Mouse (Mus musculus) thymus, postnatal 25 days (tissue): ENCODE measurements around the gene Col25a1.
A peak's percentile ranks its signal among the peaks of the same experiment; 100 is the strongest.

Experiments used
- DNase-seq: peaks from one replicate; pipeline ENCODE4 v3.0.0; 2022

Gene Col25a1

GRCm38 (mm10) chr3:130494665-130495396 lies 363.5 kb downstream of the Col25a1 start:
- DNase-seq: peak; percentile 10

DNA sequence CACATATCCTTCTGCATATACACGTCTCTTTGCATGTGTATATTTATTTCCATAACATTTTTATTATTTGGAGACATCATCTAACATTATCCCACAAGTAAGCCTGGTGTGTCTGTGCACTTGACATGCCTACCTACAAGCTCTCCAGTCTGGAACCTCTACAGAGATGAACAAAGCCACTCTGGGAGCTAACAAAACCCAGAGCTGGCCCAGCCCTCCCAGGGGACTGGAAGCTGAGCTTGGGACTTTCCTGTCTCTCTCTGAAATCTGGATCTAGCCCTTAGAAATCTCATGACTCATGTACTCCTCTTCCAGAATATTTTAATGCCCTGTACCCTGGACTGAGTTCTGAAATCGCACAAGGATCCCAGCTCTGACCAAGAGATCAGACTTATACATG lies 365.7 kb downstream of the Col25a1 start:
- no peak for DNase-seq

- DNase-seq: no peak
Observed at GRCm38 (mm10) chr3:130501713-130502112, 370.4 kb downstream of the Col25a1 start.

- no peak for DNase-seq
Observed at GRCm38 (mm10) chr3:130508330-130508729, 377.0 kb downstream of the Col25a1 start.

DNA sequence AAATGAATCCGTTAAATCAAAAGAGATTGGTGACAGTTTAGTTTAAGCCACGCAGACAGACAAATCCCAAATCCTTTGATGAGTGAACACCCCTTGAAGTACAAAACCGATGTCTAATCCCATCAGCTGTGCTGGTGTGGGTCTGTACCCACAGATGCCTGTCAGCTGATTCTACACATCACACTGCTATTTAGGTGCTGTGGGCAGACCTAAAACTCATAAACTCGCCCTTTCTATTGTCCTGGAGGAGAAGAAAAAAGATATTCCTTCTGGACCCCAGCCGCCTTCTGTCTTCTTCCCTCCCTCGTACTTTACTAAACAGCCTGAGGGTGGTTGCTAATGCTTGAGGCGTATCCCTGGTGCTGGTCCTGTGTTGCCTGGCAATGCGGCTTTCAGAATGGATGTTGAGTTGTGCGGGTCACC lies 387.2 kb downstream of the Col25a1 start:
- no peak for DNase-seq

DNA sequence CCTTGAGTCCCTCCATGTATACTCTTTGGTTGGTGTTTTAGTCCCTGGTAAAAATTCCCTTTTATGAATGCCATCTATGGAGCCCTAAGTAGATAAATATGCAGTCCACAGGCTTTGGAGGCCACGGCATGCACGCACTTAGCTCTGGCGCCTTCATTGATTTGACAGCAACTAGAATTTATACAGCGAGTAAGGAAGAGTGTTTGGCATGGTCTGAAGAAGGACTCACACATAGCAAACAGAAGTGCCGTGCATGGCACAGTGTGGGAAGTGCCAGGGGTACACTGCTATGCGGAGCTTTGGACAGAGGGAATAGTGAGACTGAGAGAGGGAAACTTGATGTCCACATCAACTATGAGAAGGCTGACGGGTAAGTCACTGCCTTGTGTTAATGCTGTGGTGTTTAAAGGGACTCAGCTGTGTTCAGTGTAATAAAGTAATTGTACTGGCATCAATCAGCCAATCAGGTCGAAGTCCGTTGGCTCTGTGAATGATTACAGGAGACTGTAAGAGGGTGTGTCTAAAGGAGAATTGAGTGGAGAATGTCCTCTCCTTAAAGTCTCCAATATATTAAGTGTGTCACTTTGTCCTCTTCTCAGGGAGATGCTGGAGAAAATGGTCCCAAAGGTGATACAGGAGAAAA lies 390.7 kb downstream of the Col25a1 start:
- no peak for DNase-seq

DNA sequence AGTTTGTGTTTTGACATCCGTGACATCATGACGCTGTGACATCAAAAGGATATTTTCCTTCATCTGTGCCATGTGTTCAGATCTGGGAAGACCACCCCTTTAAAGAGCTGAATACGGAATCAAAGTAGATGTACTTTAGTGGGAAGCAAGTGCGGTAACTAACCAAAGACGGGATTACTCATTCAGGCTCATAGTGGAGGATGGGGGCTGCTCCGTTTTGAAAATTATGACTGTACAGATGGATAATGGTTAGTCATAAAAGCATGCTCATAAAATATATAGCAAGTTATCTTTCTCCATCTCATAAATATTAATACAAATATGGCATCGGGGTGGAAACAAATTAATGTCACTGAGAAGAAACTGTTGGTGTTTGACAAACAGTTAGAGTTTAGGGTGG lies 391.7 kb downstream of the Col25a1 start:
- no peak for DNase-seq

DNA sequence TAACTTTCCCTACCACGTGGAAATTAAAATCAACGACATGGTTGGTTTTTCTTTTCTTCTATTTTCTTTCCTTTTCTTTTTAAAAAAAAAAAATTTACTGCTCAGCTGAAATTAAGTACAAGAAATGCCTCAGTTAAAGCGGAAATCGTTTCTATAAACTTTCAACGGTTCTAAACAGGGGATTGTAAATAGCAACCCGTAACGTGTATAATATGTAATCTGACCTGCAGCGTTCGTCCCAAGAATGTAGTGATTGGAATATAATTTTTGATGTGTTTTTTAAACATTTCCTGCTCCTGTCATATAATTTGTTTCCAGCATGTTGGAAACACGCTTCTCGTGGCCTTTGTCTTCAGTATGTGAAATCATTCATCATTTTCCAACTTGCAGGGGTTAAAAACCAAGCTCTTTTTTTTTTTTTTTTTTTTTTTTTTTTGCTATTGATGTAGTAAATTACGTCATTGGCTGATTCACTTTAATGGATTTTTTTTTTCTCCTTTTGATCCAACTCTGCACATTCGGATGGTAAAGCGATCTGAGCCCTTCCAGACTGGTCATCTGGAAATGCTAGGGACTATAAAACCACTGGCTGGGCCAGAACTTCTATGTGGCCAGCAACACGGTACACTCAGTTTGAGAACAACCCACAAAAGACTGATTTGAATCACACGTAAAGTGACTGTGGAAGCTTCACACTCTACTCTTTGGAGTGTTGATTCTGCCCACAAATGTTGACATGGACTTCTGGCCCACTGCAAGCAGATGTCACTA lies 393.3 kb downstream of the Col25a1 start:
- DNase-seq: no peak

DNA sequence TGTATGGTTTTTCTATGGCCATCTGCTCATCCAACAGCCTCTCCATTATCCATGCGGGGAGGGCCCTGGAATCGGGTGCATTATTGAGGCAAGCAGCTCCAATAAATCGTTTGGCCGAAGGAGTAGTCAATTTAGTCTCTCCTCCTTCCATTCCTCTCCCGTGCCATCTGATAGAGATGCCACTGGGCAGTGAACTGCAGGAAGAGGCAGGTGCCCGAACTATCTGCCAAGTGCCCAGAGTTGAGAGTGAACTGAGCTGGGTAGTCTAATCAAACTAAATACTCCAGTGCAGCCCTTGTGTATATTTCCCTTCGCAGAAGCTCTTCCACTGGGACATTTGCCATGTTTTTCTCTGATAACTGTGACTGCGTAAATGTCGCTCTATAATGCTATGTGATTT lies 403.7 kb downstream of the Col25a1 start:
- DNase-seq: no peak

DNA sequence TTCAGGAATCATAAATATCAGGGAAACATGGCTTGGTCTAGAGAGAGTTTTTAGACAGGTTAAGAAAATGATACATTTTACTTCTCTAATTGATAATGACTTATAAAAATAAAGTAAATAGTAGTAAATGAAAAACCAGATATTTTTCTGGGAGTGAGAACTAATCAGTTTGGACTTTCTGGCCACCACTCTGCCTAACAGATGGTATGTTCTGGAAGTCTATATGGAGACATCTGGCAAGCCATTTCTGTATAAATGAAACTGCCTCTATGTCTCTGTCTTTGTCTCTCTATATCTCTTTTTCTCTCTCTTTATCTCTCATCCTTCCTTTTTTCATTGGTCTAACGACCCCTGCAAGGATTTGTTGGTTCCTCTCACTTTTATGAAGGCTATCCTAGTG lies 410.2 kb downstream of the Col25a1 start:
- no peak for DNase-seq

DNA sequence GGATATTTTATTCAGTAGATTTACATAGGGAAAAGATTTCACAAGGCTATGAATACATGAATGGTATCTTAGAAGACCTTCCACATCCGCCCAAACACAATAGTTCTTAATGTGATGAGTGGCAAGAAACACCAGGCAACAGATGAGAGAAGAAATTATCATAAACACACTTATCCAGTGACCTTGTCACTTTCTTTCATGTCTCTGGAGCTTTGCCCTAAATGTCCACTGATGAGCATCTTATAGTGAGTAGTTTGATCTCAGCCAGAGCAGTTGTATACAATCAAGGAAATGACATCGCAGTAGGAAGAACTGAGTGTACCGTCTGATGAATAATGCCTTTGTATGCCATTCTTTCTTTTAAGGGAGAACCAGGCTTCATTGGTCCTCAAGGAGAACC lies 414.7 kb downstream of the Col25a1 start:
- DNase-seq: no peak

DNA sequence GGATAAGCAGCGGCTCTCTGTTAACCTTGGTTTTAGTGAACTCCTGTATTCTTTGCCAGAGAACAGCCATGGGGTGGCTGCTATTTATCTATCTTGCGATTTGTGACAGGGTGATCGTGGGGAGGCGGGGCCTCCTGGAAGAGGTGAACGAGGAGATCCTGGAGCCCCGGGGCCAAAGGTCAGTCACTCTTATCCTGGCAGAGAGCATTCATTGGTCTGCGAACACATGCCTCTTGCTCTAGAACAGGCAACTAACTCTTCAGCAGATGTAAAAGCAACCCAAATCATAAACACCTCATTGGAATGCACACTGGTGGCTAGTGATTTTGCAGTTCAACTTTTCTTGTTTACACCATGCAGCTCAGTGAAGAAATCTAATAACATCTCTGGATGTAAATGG lies 417.8 kb downstream of the Col25a1 start:
- DNase-seq: no peak

DNA sequence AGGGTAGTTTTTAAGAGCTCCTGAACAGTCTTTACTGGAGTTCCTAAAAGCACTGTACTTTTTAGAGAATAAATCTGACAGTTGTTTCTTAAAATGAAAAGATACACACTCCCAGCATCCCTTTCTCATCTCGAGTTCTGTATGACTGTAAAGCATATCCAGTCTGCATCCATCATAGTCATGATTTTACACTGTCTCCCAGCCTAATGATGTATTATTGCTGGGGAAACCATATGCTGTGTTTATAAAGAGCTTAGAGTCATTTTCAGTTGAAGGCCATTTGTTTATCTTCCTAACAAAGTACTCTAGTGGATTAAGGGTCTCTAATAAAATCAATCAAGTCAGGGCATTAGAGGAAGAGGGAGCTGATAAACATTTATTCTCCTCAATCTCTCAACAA lies 425.0 kb downstream of the Col25a1 start:
- no peak for DNase-seq

DNA sequence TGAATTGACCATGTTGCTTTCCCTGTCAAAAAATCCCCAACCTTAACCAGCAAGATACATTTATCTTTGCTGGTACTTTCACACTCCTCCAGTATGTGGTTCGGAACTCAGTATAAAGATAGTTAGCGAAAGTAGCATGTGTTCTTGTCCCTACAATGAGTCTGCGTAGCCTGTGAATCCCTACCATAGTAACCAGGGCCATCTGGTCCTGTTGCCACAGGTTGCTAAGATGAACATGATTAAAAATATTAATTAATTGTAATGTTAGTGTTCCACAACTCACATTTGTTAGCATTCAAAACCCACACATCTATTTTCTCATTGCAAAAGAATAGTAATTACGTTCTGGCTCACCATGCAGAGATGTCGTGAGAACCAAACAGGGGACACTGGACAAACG lies 434.3 kb downstream of the Col25a1 start:
- DNase-seq: no peak

GRCm38 (mm10) chr3:130568331-130569095 lies 437.2 kb downstream of the Col25a1 start:
- DNase-seq: no peak

GRCm38 (mm10) chr3:130573243-130573642 lies 441.9 kb downstream of the Col25a1 start:
- no peak for DNase-seq

DNA sequence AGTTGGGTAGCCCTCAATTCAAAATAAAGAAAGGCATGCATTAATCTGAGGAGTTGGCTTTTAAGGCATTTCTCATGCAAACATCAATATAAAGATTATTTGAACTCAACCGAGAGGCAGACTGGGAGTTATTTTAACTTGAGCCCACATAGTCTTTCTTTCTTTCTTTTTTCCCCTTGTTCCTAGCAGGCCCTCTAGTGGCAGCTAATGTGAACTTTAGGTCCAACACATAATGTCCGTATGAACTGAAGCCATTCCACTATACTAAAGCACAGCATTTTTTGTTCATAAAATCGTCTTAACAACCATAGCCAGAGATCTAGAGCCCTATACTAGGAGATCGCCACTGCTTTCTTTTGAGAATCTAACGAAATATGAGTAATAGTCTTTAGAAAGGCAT lies 443.4 kb downstream of the Col25a1 start:
- DNase-seq: no peak

- DNase-seq: peak; percentile 8
Observed at GRCm38 (mm10) chr3:130576683-130577082, 445.4 kb downstream of the Col25a1 start.

DNA sequence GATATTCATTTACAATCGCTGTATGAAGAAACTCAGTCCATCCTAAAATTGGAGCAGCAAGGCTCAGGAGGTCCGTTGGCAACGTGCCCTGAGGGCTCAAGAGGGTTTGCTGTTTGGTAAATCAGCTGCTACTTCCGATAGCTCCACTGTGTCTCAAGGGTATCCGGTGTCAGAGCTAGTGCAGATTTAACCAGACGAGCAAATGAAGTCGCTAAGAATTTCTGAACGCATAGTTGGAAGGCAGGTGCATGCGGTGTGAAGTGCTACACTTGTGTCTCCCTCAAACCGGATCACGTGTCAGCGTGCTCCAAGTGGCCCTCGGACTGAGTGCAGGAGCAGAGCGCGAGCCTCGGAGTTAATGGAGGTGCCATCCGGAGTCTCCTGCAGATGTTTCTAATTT lies 448.2 kb downstream of the Col25a1 start:
- DNase-seq: no peak

- no peak for DNase-seq
Observed at GRCm38 (mm10) chr3:130581577-130581976, 450.3 kb downstream of the Col25a1 start.

DNA sequence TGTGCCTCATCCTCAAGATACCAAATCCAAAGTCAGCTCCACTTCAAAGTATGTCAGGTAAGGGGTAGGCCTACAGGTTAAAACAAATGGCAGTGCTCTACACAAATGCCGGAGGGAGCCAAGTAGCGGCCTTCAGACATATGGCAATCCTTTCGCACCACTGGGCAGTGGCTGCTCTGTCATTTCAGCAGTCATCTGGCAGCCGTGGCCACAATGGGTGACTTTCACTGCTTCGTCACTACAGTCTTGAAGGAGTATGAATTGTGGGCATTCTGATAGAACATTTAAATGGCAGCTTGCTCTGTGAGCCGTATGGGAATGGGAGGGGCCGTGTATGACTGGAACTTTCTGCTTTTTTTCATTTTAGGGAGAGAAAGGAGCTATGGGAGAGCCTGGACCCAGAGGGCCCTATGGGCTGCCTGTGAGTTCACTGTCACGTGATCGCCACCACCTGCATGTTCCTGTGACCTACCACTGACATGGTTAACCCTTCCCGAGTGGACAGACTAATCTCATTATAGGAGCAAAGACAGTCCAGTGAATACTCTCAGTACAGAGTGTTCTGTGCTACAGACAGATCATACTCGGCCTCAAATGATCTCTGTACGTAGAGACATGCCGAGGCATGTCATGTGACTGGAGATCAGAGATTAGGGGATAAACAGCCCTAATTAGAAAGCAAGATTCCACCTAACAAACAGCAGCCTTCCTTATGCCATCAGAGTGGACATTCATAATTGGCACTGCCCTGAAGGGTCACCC lies 451.8 kb downstream of the Col25a1 start:
- DNase-seq: no peak

GRCm38 (mm10) chr3:130584007-130584406 lies 452.7 kb downstream of the Col25a1 start:
- DNase-seq: no peak
